Mouse (Mus musculus): ENCODE data around the gene Gm21961. TPM values are rescaled to one million over a fixed set of nuclear protein-coding genes. Genes with fewer than 3 reads are reported as not detected.

Gene Gm21961
- polyA plus RNA-seq, 1 experiment from 2014 or later: not detected

Other genes with a start within 250 kb of the Gm21961 start
- gene Gm21798, start 197.2 kb downstream of the Gm21961 start, polyA plus RNA-seq (2014; fragmentation: Nextera tagmentation; extraction: Ambion mirVana): not detected in 2 replicates

Data from heart, embryonic 14.5 days (tissue).